Mouse (Mus musculus) lung, postnatal 0 days (tissue): Measurements from ENCODE around the gene Usp6nl. TPM values are rescaled to one million over a fixed set of nuclear protein-coding genes. Genes with fewer than 3 reads are reported as not detected.

Experiments used
- ATAC-seq: fragments of 200-750 bp; cut with Nextera tagmentation; 2 replicates; pipeline ENCODE4 v1.8.0; 2017; ENCODE audit warnings: moderate library complexity
- DNase-seq: peaks from one replicate; pipeline ENCODE4 v3.0.0-alpha.2; 2016; ENCODE audit warnings: low spot score
- H3K27ac ChIP-seq: fragments of 300-500 bp; sonication (generic); 2 replicates; pipeline ENCODE4 v1.5.1; 2014; ENCODE audit warnings: antibody characterized with exemption, mild to moderate bottlenecking, low read length, mixed read lengths
- H3K27me3 ChIP-seq: fragments of 300-500 bp; sonication (generic); replicated peaks from 2 replicates; pipeline ENCODE4 v1.6.1; 2014; ENCODE audit warnings: low read length, mixed read lengths; ENCODE audit not compliant: insufficient read depth
- H3K36me3 ChIP-seq: fragments of 300-500 bp; sonication (generic); 2 replicates; pipeline ENCODE4 v1.6.1; 2014; ENCODE audit warnings: low read length, mixed read lengths; ENCODE audit not compliant: insufficient read depth
- H3K4me1 ChIP-seq: fragments of 300-500 bp; sonication (generic); 2 replicates; pipeline ENCODE4 v1.6.1; 2014; ENCODE audit warnings: antibody characterized with exemption, low read depth, low read length, mixed read lengths; ENCODE audit not compliant: insufficient read depth
- H3K4me2 ChIP-seq: fragments of 300-500 bp; sonication (generic); replicated peaks from 2 replicates; pipeline ENCODE4 v1.6.1; 2014; ENCODE audit warnings: low read depth, mild to moderate bottlenecking, low read length, moderate library complexity, mixed read lengths
- H3K4me3 ChIP-seq: fragments of 300-500 bp; sonication (generic); 2 replicates; pipeline ENCODE4 v1.5.1; 2014; ENCODE audit warnings: low read depth, low read length
- H3K9ac ChIP-seq: fragments of 300-500 bp; sonication (generic); replicated peaks from 2 replicates; pipeline ENCODE4 v1.6.1; 2014; ENCODE audit warnings: low read depth, mild to moderate bottlenecking
- H3K9me3 ChIP-seq: fragments of 300-500 bp; sonication (generic); 2 replicates; pipeline ENCODE4 v1.6.1; 2016; ENCODE audit warnings: low read length, mixed read lengths
- CTCF ChIP-seq: IDR thresholded peaks from 2 replicates; pipeline ENCODE4 v1.5.1; 2016; ENCODE audit warnings: antibody characterized with exemption, mild to moderate bottlenecking
- EP300 ChIP-seq: IDR thresholded peaks from 2 replicates; pipeline ENCODE4 v1.6.1; 2016; ENCODE audit warnings: antibody characterized with exemption, mild to moderate bottlenecking, control low read depth
- WGBS: fragments of 180-500 bp; shearing (Covaris S2); extraction: QIAGEN DNeasy Blood & Tissue Kit; methylation state at CpG from one replicate; pipeline ENCODE4 v1.1.7; 2014; 5-methylcytosine and 5-hydroxymethylcytosine counted together
- polyA plus RNA-seq: library from polyadenylated mRNA; unstranded; fragments of >200 nt; fragmentation: Nextera tagmentation; extraction: Ambion mirVana; gene quantifications from 2 replicates; pipeline ENCODE4 v1.2.1, GENCODE M21; 2015

Gene Usp6nl
- polyA plus RNA-seq, 1 experiment from 2014 or later: 9.5 TPM

DNA sequence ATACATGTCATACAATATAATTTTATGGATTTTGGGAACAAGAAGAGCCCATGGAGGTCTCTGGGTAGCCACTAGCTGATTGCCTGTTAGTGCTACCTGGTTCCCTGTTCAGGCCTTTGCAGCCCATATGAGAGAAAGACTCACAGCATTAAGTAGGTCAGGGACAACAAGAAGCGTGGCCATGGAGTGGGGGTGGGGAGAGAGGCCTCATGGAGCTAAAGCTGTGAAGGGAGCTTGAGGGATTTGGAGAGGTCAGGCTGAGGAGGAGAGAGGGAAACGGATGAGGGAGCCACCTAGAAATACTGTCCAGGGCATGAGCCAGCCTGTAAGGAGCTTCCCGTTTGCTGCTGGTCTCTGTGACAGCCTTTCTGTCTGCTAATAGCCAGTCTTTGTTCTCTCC is 159.9 kb downstream of the Usp6nl start:
- ATAC-seq: no peak
- WGBS: 31% methylated on average over 3 of the region's 3 CpGs
- Histone ChIP-seq H3K27me3 (no peaks in the 10 kb centered on the region), H3K27ac (no peak overlapping the region), H3K9me3 (no peaks in the 10 kb centered on the region), H3K4me3 (no peak overlapping the region), H3K36me3 (no peaks in the 10 kb centered on the region), H3K4me1 (peaks cover 7% of the 10 kb centered on the region; the same call in 1 of the 2 replicates), H3K4me2 (no peak overlapping the region), H3K9ac (no peak overlapping the region)
- TF ChIP-seq CTCF (no peak), EP300 (no peak)
- DNase-seq: no peak

DNA sequence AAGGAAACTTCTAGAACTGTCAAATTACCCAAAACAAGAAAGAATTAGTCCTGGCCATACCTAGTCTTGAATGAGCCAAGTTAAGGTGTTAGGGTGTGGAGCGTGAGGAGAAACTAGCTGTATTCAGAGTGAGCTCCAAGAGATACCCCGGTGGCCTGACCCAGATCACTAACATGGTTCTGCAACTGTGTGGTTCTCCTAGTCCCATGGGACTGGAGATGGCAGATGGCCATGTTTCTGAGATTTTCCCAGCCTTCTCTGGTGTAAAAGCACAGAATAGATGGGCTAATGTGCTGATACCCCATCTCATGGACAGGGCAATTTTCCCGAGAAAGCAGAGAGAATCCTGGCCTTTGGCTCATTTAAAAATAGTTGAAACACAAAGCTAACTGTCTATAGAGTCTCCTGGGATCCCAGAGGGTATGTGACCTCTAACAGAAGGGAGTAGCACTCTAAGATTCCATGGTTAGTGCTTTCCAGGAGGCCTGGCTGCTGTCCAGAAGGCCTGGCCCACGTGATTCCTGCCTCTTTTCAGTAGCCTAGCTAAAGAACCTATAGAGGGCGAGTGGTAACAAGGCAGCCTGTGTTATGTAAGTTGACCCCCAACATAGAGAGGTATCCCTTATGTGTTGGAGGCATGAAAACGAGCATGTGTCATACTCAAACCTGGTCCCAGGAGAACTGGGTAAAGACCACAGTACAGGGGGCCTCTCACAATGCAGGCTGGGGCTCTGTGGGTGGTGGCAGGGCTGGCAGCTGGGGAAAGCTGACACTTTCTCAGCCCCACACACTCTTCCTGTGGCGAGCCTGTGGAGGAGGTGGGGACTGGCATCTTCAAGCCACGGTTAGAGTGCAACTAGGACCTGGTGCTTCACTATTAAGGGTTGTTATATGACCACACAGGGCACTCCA is 160.9 kb downstream of the Usp6nl start:
- Histone ChIP-seq H3K27me3 (no peaks in the 10 kb centered on the region), H3K4me3 (no peak overlapping the region), H3K9ac (no peak overlapping the region), H3K36me3 (no peaks in the 10 kb centered on the region), H3K27ac (0 out of 2 replicates have a peak overlapping the region, but pooled peaks have one; percentile 40), H3K9me3 (no peaks in the 10 kb centered on the region), H3K4me1 (peaks cover 7% of the 10 kb centered on the region; the same call in 1 of the 2 replicates), H3K4me2 (no peak overlapping the region)
- TF ChIP-seq CTCF (peak; percentile 44), EP300 (no peak; the same call in 1 of the 2 replicates)
- 33% methylated on average over 8 of the region's 8 CpGs for WGBS
- ATAC-seq (peak; percentile 68), DNase-seq (peak; percentile 73)

DNA sequence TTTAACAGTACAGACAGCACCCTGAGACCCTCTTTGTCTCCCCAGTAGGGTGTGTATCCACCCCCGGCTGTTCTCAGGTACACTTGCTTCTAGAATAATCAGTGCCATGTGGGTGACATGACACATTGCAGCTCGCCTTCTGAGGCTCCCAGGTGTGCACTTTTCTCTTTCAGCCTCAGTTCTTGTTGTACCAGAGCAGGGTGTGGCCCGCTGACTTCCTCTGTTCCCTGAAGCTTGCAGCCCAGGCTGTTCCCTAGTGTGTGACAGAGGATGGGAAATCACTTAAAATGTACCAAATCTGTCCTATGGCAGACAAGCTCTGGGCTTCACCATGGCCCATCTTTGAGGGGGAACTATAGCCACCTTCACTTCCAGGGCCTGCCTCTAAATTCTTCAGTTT is 161.7 kb downstream of the Usp6nl start:
- H3K4me1 ChIP-seq: peaks cover 5% of the 10 kb centered on the region; the same call in 1 of the 2 replicates
- H3K36me3 ChIP-seq: no peaks in the 10 kb centered on the region
- no peak overlapping the region for H3K27ac ChIP-seq
- DNase-seq (peak; percentile 23), ATAC-seq (peak; percentile 15; the same call in 1 of the 2 replicates)
- WGBS: 65% methylated on average over 3 of the region's 3 CpGs
- no peak overlapping the region for H3K9ac ChIP-seq
- TF ChIP-seq CTCF (no peak), EP300 (no peak)
- H3K4me3 ChIP-seq: no peak overlapping the region
- H3K4me2 ChIP-seq: no peak overlapping the region
- H3K9me3 ChIP-seq: no peaks in the 10 kb centered on the region
- no peaks in the 10 kb centered on the region for H3K27me3 ChIP-seq

DNA sequence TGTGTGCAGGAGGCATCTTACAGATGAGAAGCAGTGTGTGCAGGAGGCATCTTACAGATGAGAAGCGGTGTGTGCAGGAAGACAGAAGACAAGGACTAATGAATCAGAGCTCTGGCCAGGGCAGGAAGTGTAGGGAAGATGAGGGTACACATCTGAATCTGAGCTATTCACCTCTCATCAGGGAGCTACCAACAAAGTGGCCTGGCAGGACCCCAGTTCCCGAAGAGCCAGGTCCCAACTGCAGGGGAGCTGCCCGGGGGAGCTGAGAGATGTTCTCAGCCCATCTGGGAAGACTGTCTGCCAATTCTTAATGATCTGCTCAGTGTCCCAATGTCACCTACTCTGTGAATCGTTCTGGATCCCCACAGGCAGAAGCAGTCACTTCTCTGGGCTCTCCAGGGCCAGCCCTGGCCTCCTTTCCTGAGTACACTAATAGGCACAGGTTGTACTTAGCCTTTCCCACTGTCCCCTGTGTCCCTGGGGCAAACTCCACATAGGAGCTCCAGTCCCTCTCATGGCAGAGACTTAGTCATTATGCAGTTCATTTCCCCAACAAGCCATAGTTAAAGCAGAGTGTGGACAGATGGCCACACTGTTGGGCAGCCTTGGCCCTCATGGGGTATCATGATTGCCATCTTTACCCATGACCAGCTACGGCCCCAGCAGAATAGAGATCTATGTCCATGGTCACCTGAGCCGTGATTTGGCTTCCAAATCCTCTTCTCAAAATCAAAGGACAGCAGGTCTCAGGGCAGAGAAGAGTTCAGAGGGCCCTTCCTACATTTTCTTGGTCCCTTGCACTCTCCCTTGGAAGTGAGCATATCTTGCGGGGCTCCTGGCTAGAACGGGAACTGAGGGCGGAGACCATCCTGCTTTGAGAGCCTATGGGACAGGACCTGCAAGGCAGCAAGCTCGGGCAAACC is 165.4 kb downstream of the Usp6nl start:
- TF ChIP-seq EP300 (no peak), CTCF (no peak)
- H3K4me1 ChIP-seq: peaks cover 5% of the 10 kb centered on the region; the same call in 1 of the 2 replicates
- H3K27ac ChIP-seq: no peak overlapping the region
- no peak overlapping the region for H3K4me3 ChIP-seq
- no peak overlapping the region for H3K9ac ChIP-seq
- H3K36me3 ChIP-seq: no peaks in the 10 kb centered on the region
- no peaks in the 10 kb centered on the region for H3K9me3 ChIP-seq
- WGBS: 74% methylated on average over 10 of the region's 10 CpGs
- H3K27me3 ChIP-seq: no peaks in the 10 kb centered on the region
- no peak overlapping the region for H3K4me2 ChIP-seq
- no peak for DNase-seq
- ATAC-seq: no peak

DNA sequence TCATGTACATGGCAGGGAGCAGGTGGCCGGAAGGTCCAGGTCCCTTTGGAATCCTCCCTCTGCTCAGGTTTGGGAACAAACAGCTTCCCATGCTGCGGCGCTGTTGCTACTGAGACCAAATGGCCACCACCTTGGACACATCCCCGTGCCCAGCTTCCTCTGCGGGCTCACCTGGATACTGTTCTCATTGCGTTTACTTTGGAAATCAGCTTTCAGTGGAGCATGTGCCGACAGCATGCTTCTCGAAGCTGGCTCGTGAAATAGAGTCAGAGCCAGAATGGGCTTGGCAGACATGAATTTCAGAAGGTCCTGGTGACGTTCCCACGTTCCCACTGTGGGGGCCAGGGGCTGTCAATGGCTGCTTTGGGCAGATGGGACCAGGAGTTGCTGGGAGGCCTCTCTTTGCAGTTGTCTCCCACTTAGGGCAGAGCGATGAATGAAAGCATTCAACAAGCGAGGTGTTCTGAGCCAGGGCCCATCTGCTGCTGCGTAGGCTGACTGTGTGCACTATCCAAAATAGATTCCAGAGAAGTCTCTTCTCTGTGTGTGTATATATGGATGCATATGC is 166.1 kb downstream of the Usp6nl start:
- 78% methylated on average over 14 of the region's 14 CpGs for WGBS
- no peaks in the 10 kb centered on the region for H3K27me3 ChIP-seq
- no peak overlapping the region for H3K27ac ChIP-seq
- H3K4me2 ChIP-seq: no peak overlapping the region
- H3K4me3 ChIP-seq: no peak overlapping the region
- no peaks in the 10 kb centered on the region for H3K9me3 ChIP-seq
- no peak for ATAC-seq
- H3K4me1 ChIP-seq: peaks cover 2% of the 10 kb centered on the region; the same call in 1 of the 2 replicates
- no peak overlapping the region for H3K9ac ChIP-seq
- no peaks in the 10 kb centered on the region for H3K36me3 ChIP-seq
- no peak for DNase-seq
- TF ChIP-seq CTCF (no peak), EP300 (no peak)
